Mouse (Mus musculus) limb, embryonic 14.5 days (tissue): Measurements from ENCODE around the gene Vps52. TPM values are rescaled to one million over a fixed set of nuclear protein-coding genes. Genes with fewer than 3 reads are reported as not detected.

ENCODE experiments used
- ATAC-seq: fragments of 200-750 bp; cut with Nextera tagmentation; 2 replicates; pipeline ENCODE4 v1.8.0; 2017; ENCODE audit warnings: low read depth, moderate number of reproducible peaks, moderate TSS enrichment; ENCODE audit not compliant: low FRiP score
- DNase-seq: peaks from one replicate; pipeline ENCODE4 v3.0.0-alpha.2; 2015; ENCODE audit warnings: low spot score
- H3K27ac ChIP-seq: fragments of 300-500 bp; sonication (generic); replicated peaks from 2 replicates; pipeline ENCODE4 v1.5.1; 2014; ENCODE audit warnings: low read depth, mild to moderate bottlenecking, low read length, moderate library complexity, mixed read lengths
- H3K27me3 ChIP-seq: fragments of 300-500 bp; sonication (generic); 2 replicates; pipeline ENCODE4 v1.6.1; 2014; ENCODE audit warnings: low read length, mixed read lengths; ENCODE audit not compliant: control insufficient read depth, insufficient read depth
- H3K36me3 ChIP-seq: fragments of 300-500 bp; sonication (generic); 2 replicates; pipeline ENCODE4 v1.6.1; 2014; ENCODE audit warnings: mild to moderate bottlenecking, low read length, moderate library complexity, mixed read lengths; ENCODE audit not compliant: control insufficient read depth, insufficient read depth
- H3K4me1 ChIP-seq: fragments of 300-500 bp; sonication (generic); 2 replicates; pipeline ENCODE4 v1.6.1; 2014; ENCODE audit warnings: antibody characterized with exemption, low read length, mixed read lengths; ENCODE audit not compliant: control insufficient read depth, insufficient read depth
- H3K4me2 ChIP-seq: fragments of 300-500 bp; sonication (generic); replicated peaks from 2 replicates; pipeline ENCODE4 v1.6.1; 2014; ENCODE audit warnings: low read depth, mild to moderate bottlenecking, low read length, moderate library complexity; ENCODE audit not compliant: severe bottlenecking
- H3K4me3 ChIP-seq: fragments of 300-500 bp; sonication (generic); replicated peaks from 2 replicates; pipeline ENCODE4 v1.5.1; 2014; ENCODE audit warnings: low read length
- H3K9ac ChIP-seq: fragments of 300-500 bp; sonication (generic); 2 replicates; pipeline ENCODE4 v1.6.1; 2014; ENCODE audit warnings: mild to moderate bottlenecking, low read depth, low read length, moderate library complexity; ENCODE audit not compliant: severe bottlenecking
- H3K9me3 ChIP-seq: fragments of 300-500 bp; sonication (generic); 2 replicates; pipeline ENCODE4 v1.6.1; 2016; ENCODE audit warnings: low read length; ENCODE audit not compliant: control insufficient read depth
- POLR2A ChIP-seq: fragments of 200-500 bp; IDR thresholded peaks from 2 replicates; pipeline ENCODE4 v1.8.0; 2012; ENCODE audit warnings: inconsistent platforms, mild to moderate bottlenecking, moderate library complexity, borderline replicate concordance; ENCODE audit not compliant: insufficient read depth, insufficient read length; ENCODE audit errors: extremely low read depth
- WGBS: fragments of 180-500 bp; shearing (Covaris S2); extraction: QIAGEN DNeasy Blood & Tissue Kit; methylation state at CpG from one replicate; pipeline ENCODE4 v1.1.7; 2014; 5-methylcytosine and 5-hydroxymethylcytosine counted together
- polyA plus RNA-seq, 2 experiments: library from polyadenylated mRNA; depleted of rRNA in 1 of 2; stranded (reverse) in 1 of 2; unstranded in 1 of 2; fragments of >200 nt; fragmentation: Nextera tagmentation in 1 of 2; extraction: Ambion mirVana in 1 of 2; gene quantifications; 2 replicates each; pipeline versions ENCODE4 v1.2.1 to v1.2.3; 2012 to 2014

Gene Vps52
- polyA plus RNA-seq, 2 experiments = 38.6 to 48.8 TPM

DNA sequence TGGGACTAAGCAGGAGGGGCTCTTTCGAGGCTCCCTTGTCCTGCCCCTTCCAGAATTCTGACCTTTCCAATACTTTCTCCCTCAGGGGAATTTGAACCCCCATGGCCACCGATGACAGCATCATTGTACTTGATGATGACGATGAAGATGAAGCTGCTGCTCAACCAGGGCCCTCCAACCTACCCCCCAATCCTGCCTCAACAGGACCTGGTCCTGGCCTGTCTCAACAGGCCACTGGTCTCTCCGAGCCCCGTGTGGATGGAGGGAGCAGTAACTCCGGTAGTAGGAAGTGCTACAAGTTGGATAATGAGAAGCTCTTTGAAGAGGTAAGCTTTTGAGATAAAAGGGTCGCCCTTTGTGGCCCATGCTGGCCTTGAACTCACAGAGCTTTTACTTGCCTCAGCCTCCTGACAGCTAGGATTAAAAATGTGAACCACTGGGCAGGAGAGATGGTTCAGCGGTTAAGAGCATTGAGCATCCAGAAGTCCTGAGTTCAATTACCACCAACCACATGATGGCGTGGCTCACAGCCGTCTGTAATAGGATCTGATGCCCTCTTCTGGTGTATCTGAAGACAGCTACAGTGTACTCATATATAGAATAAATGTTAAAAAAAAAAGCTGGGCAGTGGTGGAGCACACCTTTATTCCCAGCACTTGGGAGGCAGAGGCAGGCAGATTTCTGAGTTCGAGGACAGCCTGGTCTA is 45.1 kb upstream of the Vps52 start:
- no peak for DNase-seq
- Histone ChIP-seq H3K27me3 (no peaks in the 10 kb centered on the region), H3K4me2 (peak overlapping the region; percentile 96), H3K4me3 (peak overlapping the region; percentile 88), H3K9ac (peak overlapping the region; percentile 79), H3K27ac (peak overlapping the region; percentile 76; the same call in 1 of the 2 replicates), H3K4me1 (peaks cover 15% of the 10 kb centered on the region), H3K36me3 (peaks cover 43% of the 10 kb centered on the region), H3K9me3 (no peaks in the 10 kb centered on the region)
- ATAC-seq = no peak
- 43% methylated on average over 11 of the region's 11 CpGs for WGBS
- no peak for TF ChIP-seq POLR2A

DNA sequence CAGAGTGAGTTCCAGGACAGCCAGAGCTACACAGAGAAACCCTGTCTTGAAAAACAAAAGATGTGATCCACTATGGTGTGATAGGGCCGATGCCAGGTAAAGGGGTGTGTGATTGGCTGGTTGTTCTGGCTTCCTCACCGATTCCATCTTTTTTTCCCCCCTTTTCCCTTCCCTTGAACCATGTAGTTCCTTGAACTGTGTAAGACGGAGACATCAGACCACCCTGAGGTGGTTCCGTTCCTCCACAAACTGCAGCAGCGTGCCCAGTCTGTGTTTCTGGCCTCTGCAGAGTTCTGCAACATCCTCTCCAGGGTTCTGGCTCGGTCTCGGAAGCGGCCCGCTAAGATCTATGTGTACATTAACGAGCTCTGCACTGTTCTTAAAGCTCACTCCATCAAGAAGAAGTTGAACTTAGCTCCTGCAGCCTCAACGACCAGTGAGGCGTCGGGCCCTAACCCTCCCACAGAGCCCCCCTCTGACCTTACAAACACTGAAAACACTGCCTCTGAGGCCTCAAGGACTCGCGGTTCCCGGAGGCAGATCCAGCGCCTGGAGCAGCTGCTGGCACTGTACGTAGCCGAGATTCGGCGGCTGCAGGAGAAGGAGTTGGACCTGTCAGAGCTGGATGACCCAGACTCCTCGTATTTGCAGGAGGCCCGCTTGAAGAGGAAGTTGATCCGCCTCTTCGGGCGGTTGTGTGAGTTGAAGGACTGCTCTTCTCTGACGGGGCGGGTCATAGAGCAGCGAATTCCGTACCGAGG is 44.4 kb upstream of the Vps52 start:
- Histone ChIP-seq H3K4me2 (no peak overlapping the region), H3K9me3 (no peaks in the 10 kb centered on the region), H3K27ac (no peak overlapping the region), H3K4me3 (no peak overlapping the region), H3K27me3 (no peaks in the 10 kb centered on the region), H3K9ac (no peak overlapping the region), H3K36me3 (peaks cover 43% of the 10 kb centered on the region), H3K4me1 (peaks cover 16% of the 10 kb centered on the region)
- ATAC-seq (no peak), DNase-seq (no peak)
- no peak for TF ChIP-seq POLR2A
- 93% methylated on average over 31 of the region's 31 CpGs for WGBS

DNA sequence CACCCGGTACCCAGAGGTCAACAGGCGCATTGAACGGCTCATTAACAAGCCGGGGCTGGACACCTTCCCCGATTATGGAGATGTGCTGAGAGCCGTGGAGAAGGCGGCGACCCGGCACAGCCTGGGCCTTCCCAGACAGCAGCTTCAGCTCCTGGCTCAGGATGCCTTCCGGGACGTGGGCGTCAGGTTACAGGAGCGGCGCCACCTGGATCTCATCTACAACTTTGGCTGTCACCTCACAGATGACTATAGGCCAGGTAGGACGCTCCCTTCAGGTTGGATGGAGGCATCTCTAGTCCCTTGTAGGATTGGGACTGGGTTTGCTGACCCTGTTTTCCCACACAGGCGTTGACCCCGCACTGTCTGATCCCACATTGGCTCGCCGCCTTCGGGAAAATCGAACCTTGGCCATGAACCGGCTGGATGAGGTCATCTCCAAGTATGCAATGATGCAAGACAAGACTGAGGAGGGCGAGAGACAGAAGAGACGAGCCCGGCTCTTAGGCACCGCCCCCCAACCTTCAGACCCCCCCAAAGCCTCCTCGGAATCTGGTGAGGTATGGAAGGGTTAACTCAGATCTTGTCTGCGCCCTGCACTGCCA is 43.7 kb upstream of the Vps52 start:
- Histone ChIP-seq H3K36me3 (peaks cover 43% of the 10 kb centered on the region), H3K9ac (no peak overlapping the region), H3K4me1 (peaks cover 19% of the 10 kb centered on the region), H3K9me3 (no peaks in the 10 kb centered on the region), H3K4me2 (no peak overlapping the region), H3K4me3 (no peak overlapping the region), H3K27ac (no peak overlapping the region), H3K27me3 (no peaks in the 10 kb centered on the region)
- 92% methylated on average over 28 of the region's 28 CpGs for WGBS
- DNase-seq = no peak
- ATAC-seq = no peak
- TF ChIP-seq POLR2A = no peak

DNA sequence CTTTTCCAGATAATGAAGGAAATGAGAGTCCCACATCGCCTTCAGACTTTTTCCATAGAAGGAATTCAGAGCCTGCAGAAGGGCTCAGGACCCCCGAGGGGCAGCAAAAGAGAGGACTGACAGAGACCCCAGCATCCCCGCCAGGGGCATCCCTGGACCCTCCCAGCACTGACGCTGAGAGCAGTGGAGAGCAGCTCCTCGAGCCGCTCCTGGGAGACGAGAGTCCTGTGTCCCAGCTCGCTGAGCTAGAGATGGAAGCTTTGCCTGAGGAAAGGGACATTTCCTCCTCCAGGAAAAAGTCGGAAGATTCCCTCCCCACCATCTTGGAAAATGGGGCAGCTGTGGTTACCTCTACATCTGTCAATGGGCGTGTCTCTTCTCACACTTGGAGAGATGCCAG is 42.3 kb upstream of the Vps52 start:
- H3K9me3 ChIP-seq = no peaks in the 10 kb centered on the region
- no peak overlapping the region for H3K4me3 ChIP-seq
- ATAC-seq (no peak), DNase-seq (no peak)
- 90% methylated on average over 10 of the region's 10 CpGs for WGBS
- H3K4me2 ChIP-seq = no peak overlapping the region
- H3K36me3 ChIP-seq = peaks cover 48% of the 10 kb centered on the region
- H3K27me3 ChIP-seq = no peaks in the 10 kb centered on the region
- no peak for TF ChIP-seq POLR2A
- no peak overlapping the region for H3K9ac ChIP-seq
- peaks cover 19% of the 10 kb centered on the region for H3K4me1 ChIP-seq
- H3K27ac ChIP-seq = no peak overlapping the region

DNA sequence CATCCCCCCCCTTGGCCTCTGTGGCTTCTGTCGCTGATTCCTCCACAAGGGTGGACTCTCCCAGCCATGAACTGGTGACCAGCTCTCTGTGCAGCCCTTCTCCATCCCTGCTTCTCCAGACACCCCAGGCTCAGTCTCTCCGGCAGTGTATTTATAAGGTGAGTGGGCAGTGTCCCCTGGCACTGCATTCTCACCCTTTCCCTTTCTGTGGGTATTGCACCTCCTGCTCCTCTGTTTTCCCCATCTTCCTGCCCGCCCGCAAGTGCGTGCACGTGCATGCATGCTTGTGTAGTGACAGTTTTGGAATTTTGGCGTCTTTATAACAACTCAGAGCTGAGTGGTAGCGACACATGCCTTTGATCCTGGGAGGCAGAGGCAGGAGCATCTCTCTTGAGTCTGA is 41.7 kb upstream of the Vps52 start:
- H3K4me1 ChIP-seq = peaks cover 21% of the 10 kb centered on the region
- H3K9ac ChIP-seq = no peak overlapping the region
- no peak overlapping the region for H3K27ac ChIP-seq
- H3K4me3 ChIP-seq = no peak overlapping the region
- no peak for ATAC-seq
- H3K9me3 ChIP-seq = no peaks in the 10 kb centered on the region
- H3K27me3 ChIP-seq = no peaks in the 10 kb centered on the region
- 96% methylated on average over 8 of the region's 8 CpGs for WGBS
- no peak for DNase-seq
- H3K36me3 ChIP-seq = peaks cover 48% of the 10 kb centered on the region
- H3K4me2 ChIP-seq = no peak overlapping the region
- no peak for TF ChIP-seq POLR2A
